Mouse (Mus musculus) thymus, adult 2 months (tissue): ENCODE measurements around the gene Olfr157.

Experiments
- CTCF ChIP-seq: fragments of 200-500 bp; IDR thresholded peaks from 2 replicates; pipeline ENCODE4 v1.5.1; 2012; ENCODE audit warnings: mild to moderate bottlenecking, control low read depth, low read length, moderate library complexity, borderline replicate concordance; ENCODE audit not compliant: control insufficient read depth, poor library complexity, insufficient read depth; ENCODE audit errors: extremely low read depth
- POLR2A ChIP-seq: fragments of 200-500 bp; IDR thresholded peaks from 2 replicates; pipeline ENCODE4 v1.6.1; 2012; ENCODE audit warnings: mild to moderate bottlenecking, low read length, control low read depth, moderate library complexity; ENCODE audit not compliant: control insufficient read depth, poor library complexity, insufficient read depth; ENCODE audit errors: extremely low read depth

DNA sequence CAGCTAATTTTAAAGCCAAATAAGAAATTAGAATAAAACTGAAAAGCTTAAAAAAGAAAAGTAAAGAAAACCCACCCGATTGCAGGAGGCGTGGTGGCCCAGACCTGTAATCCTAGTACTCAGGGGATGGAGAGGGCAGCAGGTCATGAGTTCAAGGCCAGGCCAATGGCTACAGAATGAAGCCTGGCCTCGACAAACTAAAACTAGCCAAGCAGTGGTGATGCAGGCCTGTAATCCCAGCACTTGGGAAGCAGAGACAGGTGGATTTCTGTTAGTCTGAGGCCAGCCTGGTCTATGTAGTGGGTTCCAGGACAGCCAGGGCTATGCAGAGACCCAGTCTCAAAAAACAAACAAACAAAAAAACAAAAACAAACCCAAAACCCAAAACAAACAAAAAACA is 1.7 kb downstream of the Olfr157 start:
- no peak for TF ChIP-seq CTCF
- no peak for TF ChIP-seq POLR2A
